In the genomic region with DNA sequence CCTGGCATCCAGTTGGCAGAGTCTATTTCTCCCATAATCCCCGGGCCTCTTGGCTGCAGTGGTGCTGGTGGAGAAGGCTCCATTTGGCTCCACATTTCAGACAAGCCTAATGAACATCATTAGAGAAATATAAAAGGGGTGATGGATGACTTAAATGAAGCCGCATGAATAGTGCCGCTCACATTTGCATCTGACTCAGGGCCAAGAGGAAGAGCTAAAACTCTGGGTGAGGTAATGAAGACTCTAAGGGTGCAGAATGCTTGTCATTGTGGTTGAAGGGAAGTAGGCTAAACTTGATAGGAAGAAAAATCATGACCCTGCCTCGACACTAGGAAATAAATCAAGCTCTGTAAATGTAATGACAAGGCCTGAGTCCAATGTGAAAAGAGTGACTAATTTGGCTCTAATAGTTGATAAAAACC, we compare ENCODE assay signal across 11 mouse cellular contexts.
DNase-seq lines count a peak whose midpoint lies in the region; ATAC-seq lines count a peak whose summit lies in the region.
"Had no signal": no experiment of that assay in that cellular context is flagged by ENCODE, and none has a peak within 500 bp of the region (broad histone marks: within the 10 kb centered on the region; RNA-seq: fewer than 3 reads in every experiment).

No protein-coding gene starts in this region.

- 41% methylated on average over 4 of the region's 4 CpGs for WGBS in forebrain, embryonic 13.5 days
- WGBS in forebrain, embryonic 11.5 days, result 78% methylated on average over 4 of the region's 4 CpGs
- WGBS in hindbrain, embryonic 12.5 days, result 53% methylated on average over 4 of the region's 4 CpGs

- no peak overlapping the region for H3K9ac ChIP-seq in forebrain, embryonic 13.5 days
- H3K9ac ChIP-seq in forebrain, embryonic 11.5 days (ENCODE audit: low read length), result no peak overlapping the region
- no peak overlapping the region for H3K9ac ChIP-seq in hindbrain, embryonic 12.5 days

- H3K27ac ChIP-seq in forebrain, embryonic 13.5 days, result no peak overlapping the region
- H3K27ac ChIP-seq in forebrain, embryonic 11.5 days (ENCODE audit: low read depth, low read length), result no peak overlapping the region
- no peak overlapping the region for H3K27ac ChIP-seq in hindbrain, embryonic 12.5 days

- H3K9me3 ChIP-seq in forebrain, embryonic 13.5 days (replicated peaks), result no peaks in the 10 kb centered on the region
- no peaks in the 10 kb centered on the region for H3K9me3 ChIP-seq in forebrain, embryonic 11.5 days (ENCODE audit: control insufficient read depth, low read length)
- no peaks in the 10 kb centered on the region for H3K9me3 ChIP-seq in hindbrain, embryonic 12.5 days (replicated peaks)

- peaks cover 10% of the 10 kb centered on the region; the same call in 1 of the 2 replicates for H3K4me1 ChIP-seq in forebrain, embryonic 13.5 days
- H3K4me1 ChIP-seq in forebrain, embryonic 11.5 days (replicated peaks; ENCODE audit: control insufficient read depth, insufficient read depth, low read length), result no peaks in the 10 kb centered on the region
- H3K4me1 ChIP-seq in hindbrain, embryonic 12.5 days, result no peaks in the 10 kb centered on the region

- no peak for DNase-seq in forebrain, embryonic 11.5 days (ENCODE audit: low spot score)
- DNase-seq in right cerebral cortex, adult 18-20 months, result peak; percentile 14
- no peak for DNase-seq in right cerebral cortex, postnatal 14 days
- no peak for DNase-seq in embryo, embryonic 9.5 days (ENCODE audit: extremely low spot score)
- no peak for DNase-seq in gastrocnemius, adult 18-20 months (ENCODE audit: low spot score)
- DNase-seq in kidney, postnatal 25 days, result no peak
- DNase-seq: lung, postnatal 36 days; thymus, postnatal 25 days had no signal

- H3K36me3 ChIP-seq in forebrain, embryonic 13.5 days (ENCODE audit: poor library complexity, severe bottlenecking), result no peaks in the 10 kb centered on the region
- no peaks in the 10 kb centered on the region for H3K36me3 ChIP-seq in forebrain, embryonic 11.5 days (ENCODE audit: control insufficient read depth, insufficient read depth, low read length)
- H3K36me3 ChIP-seq in hindbrain, embryonic 12.5 days, result no peaks in the 10 kb centered on the region

- ATAC-seq in forebrain, embryonic 13.5 days, result peak; percentile 95
- no peak for ATAC-seq in forebrain, embryonic 11.5 days (replicated peaks; ENCODE audit: low FRiP score)
- peak; percentile 63; the same call in 1 of the 2 replicates for ATAC-seq in hindbrain, embryonic 12.5 days (ENCODE audit: low FRiP score)
- ATAC-seq: midbrain, embryonic 16.5 days had no signal

- H3K27me3 ChIP-seq in forebrain, embryonic 13.5 days, result no peaks in the 10 kb centered on the region
- H3K27me3 ChIP-seq in forebrain, embryonic 11.5 days (ENCODE audit: control insufficient read depth, insufficient read depth, low read length), result no peaks in the 10 kb centered on the region
- H3K27me3 ChIP-seq in hindbrain, embryonic 12.5 days, result no peaks in the 10 kb centered on the region

- no peak overlapping the region for H3K4me3 ChIP-seq in forebrain, embryonic 13.5 days
- no peak overlapping the region for H3K4me3 ChIP-seq in forebrain, embryonic 11.5 days (ENCODE audit: low read depth, low read length)
- no peak overlapping the region for H3K4me3 ChIP-seq in hindbrain, embryonic 12.5 days

- no peak overlapping the region for H3K4me2 ChIP-seq in forebrain, embryonic 13.5 days
- H3K4me2 ChIP-seq in forebrain, embryonic 11.5 days (ENCODE audit: low read depth, low read length, severe bottlenecking), result no peak overlapping the region
- no peak overlapping the region for H3K4me2 ChIP-seq in hindbrain, embryonic 12.5 days (replicated peaks)
